Mouse (Mus musculus): ENCODE measurements around the gene Plekhn1.

Plekhn1 gene

DNA sequence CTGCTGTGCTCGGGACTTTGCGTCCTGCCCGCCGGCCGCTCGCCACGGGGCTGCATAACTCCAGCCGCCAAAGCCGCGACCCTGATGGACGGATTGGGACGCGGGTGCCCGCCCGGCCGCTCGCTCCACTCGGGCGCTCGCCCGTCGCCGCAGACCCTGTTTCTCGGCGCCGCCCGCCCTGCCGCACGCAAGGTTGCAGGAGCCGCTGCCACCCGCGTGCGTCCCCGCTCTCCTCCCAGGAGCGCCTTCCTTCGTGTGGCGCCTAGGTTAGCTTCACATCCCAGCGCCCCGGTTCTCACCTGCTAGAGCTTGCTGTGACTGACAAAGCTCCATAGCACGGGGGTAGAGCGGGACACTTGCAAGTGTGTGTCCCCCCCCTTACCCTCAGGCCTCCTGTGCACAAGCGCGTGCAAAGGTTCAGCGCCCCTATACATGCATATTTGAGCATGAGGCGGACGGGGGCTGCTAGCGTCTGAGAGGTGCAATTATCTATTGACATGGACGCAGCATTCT, at the start of gene Plekhn1:
TSS of gene Plekhn1 (minus strand) at position 157 of the 513 bp plus-strand sequence.
- peak; percentile 76 for DNase-seq

DNA sequence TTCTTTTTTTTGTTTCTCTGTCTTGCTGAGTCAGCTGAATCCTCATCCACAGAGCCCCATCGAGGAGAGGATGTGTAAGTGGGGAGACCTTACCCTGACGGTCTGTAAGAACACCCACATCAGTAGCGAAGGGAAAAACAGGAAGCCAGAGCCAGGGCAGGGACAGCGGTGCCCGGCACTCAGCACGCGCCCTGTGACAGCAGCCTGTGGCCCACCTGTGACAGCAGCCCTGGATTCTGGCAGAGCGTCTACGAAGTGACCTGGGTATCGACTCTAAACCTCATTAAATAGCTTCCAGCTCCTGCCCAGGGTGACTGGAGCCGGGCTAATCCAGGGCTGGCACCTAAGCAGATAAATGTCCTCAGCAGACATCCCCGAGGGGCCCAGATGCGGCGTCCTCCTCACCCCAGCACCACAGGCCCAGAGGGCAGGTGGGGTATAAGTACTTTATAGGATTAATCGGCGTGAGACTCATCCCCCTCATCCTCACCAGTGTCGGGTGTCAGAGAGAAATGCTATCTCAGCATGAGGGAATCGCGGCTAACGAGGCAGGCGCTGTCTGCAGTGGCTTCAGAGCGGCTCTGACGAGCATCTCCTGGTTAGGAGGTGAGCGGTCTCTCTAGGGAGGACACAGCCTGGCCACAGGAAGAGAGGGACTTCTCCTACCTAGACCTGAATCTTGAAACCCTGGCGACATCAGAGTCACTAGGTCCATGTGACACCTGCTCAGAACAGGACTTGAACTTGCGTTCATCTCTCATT, 20.6 kb upstream of the Plekhn1 start, which contains the start of gene Samd11:
TSS of gene Samd11 (minus strand) at position 580 of the 762 bp plus-strand sequence.
- DNase-seq = no peak

DNA sequence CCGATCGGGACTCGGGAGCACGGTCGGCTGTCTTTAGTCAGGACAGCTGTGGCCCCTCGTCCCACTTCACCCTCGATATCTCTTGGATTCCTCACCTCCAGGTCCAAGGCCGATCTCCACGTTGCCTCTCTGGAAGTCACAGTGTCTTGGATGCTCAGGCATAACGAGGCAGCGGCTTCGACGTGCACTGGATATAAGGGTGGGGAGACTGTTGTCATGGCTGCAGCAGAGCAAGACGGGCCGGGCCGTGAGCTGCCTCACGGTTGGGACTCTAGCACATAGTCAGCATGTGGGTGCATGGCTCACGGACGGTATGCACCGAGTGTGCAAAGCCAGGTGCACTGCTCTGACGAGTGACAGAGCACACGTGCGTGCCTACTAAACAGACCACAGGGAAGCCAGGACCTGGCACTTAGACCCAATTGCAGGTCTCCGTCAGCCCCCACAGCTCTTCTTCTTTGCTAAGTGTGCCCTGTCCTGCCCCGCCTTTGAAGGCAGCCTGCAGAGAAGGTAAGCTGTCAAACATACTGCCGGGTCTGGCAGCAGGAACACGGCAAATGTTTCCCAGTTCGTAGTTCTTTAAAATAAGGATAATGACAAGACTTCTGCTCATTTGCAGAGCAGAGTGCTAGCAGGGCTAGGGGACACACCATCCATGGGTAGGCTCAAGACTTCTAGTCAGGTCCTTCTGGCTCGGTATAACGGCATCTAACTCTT, 19.9 kb upstream of the Plekhn1 start:
- DNase-seq = no peak

DNA sequence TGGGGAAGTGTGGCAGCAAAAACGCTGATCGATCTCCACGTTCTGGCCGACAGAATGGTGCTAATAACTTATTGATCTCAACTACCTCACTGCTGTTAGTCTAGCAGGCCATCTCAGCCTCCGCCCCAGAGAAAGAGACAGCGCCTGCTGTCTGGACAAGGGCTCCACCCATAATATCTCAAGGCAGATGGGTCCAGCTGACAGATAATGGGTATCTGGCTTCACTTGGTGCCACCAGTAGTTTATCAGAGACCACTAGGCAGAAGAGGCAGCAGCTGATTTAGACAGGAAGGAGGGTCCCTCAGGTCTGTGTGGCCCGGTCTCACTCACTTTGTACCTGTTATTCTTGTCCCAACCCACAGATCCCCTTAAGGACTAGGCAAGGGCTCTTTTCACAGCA, 18.4 kb upstream of the Plekhn1 start:
- no peak for DNase-seq

- no peak for DNase-seq
Observed at GRCm38 (mm10) chr4:156252619-156253018, 18.0 kb upstream of the Plekhn1 start.

GRCm38 (mm10) chr4:156252140-156252539, 17.5 kb upstream of the Plekhn1 start:
- DNase-seq = no peak

GRCm38 (mm10) chr4:156251081-156251480, 16.4 kb upstream of the Plekhn1 start:
- DNase-seq = no peak

- no peak for DNase-seq
Observed at GRCm38 (mm10) chr4:156249567-156249966, 14.9 kb upstream of the Plekhn1 start.

- no peak for DNase-seq
Observed at GRCm38 (mm10) chr4:156236651-156237447, 2.2 kb upstream of the Plekhn1 start.

DNA sequence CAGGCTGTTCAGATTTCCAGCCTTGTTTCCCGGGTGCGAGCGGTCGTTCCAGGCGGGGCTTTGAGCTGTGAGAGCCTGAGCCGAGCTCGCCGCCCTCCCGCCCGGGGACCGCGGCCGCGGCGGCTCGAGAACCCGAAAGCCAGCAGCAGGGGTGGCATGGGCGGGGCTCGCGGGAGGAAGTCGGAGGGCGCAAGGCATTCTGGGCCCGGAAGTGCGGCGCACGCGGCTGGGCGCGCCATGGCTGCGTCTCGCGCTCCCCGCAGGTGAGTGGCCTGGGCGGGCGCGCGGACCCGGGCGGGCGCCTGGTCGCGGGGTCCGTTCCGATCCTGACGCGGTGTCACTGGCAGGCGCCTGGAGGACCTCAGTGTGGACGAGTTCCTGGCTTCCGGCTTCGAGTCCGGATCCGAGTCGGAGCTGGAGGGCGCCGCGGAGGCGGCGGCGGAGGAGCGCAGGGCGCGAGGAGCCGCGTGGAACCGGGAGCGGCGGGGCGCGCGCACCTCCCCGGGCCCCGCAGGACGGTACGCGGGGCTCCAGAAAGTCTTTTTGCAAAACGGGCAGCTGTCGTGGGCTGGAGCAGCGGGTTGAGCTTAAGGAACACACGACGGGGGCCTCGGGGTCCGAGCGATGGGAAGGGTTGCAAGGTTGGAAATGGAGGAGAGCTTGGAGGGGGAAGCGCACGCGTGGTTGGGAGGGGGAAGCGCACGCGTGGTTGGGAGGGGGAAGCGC, 1.3 kb upstream of the Plekhn1 start, which contains the start of gene Noc2l:
TSS of gene Noc2l (plus strand) at position 203 of the 726 bp plus-strand sequence.
- peak; percentile 92 for DNase-seq

- no peak for DNase-seq
Observed at GRCm38 (mm10) chr4:156235360-156235770, 708 bp upstream of the Plekhn1 start.

DNA sequence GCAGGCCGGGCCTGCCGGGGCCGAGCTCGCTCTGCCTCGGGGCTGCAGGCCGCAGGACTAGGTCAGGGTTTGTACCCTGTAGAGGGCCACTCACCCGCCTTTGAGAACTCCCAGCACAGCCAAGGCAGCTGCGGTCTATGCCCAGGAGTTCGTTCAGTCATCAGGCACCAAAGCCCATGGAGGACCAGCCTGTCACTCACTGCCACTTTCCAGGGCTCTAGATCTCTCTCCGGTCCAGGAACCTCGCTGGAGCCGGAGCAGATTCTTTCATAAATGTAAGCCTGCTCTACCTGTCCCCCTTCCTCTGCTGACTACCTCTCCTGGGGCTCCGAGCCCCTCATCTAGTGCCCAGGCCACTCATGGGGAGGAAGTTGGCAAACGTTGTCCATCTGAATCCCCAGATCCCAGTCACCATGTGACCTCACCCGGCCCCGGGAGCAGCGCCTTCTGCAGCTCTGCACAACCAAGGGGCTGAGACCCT, 596 bp downstream of the Plekhn1 start:
- no peak for DNase-seq

- peak; percentile 27 for DNase-seq
Observed at GRCm38 (mm10) chr4:156228393-156229024, 6.1 kb downstream of the Plekhn1 start.

DNA sequence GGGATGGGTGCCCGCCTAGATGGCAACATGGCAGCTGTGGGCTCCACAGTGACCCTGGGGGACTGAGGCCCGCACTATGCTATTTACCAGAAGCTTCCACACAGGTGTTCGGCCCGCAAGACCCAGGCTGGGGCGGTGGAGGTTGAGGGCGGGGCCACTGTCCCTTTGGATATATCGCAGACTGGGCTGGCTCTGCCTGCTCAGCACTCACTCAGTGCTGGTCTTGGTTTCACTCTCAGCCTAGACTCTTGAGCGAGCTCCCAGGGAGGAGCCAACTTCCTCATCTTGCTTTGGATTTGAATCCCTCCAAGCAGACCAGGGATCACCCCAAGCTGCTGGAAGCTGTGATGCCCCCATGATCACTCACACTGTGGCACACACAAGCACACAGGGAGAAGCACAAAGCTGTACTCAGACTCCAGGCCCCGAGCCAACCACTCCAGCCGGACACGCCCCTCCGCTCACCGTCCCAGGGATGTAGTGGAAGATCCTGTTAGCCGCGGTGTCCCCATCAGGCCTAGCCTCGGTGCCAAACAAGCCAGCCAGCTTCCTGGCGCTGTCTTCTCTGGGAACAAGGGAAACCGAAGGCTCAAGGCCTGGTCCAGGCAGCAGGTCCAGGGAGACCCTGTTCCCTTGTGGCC, 6.8 kb downstream of the Plekhn1 start:
- peak; percentile 52 for DNase-seq

- DNase-seq = no peak
Observed at GRCm38 (mm10) chr4:156224276-156224675, 10.4 kb downstream of the Plekhn1 start.

DNA sequence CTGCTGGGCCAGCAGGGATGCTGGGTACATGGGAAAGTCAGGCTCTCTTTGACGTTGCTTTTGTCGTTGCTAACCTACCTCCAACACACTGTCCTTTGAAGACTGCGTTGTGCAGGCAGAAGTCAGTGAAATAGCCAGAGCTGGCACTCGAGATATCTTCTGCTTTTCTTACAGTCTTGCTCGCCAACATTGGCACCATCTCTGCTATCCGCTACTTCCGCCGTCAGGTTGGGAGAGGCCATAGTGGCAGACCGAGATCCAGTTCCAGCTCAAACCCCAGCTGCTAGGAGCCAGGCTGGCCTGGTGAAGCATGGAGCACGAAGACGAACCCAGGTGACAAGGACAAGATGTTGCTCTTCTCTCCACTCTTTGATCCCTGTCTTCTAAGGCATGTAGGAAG, 14.7 kb downstream of the Plekhn1 start:
- no peak for DNase-seq

GRCm38 (mm10) chr4:156217838-156218237, 16.8 kb downstream of the Plekhn1 start:
- no peak for DNase-seq

DNA sequence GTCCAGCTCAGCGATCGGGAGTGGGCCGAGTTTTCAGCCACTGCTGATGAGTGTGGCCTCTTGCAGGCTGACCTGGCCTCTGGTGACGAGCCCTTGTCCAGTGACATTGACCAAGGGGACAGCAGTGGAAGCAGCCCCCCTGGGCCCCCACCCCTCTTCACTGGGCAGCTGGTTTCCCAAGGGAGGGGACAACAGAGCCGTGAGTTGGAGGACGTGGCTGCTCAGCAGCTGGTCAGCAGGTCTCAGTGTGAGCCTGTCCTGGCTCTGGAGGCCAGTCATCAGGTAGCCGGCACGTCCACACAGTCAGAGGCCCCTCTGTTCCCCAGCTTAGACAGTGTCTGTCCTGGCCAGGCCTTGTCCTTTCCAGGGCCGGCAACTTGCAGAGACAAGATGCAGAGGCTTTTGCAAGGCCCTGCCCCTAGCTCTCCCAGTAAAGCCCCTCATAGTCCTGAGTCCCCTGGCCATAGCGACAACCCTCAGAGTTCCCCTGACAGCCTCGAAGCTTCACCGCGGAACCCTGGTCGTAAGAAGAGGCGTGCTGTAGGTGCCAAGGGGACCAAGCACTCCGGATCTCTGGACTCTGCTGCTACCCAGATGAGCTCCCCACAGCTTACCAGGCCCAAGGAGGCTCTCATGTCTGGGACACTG, 17.5 kb downstream of the Plekhn1 start:
- DNase-seq = no peak

DNA sequence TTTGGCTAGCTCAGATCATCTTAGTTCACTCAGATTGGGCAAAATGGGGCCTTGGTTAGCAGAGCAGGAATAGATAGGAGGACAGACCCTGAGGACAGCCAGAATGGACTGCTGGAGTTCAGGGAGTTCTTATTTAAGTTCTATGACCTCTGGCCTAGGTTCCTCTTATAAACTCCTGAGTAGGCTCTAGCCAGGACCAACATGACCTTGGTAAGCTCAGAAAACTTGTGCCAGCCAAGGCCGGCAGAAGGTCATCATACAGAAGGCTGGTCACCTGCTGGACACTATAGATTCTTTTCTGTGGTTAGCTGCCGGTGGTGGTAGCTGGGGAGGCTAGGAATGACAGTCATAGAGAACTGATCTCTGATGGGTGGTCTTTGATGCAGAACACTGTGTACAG, 18.5 kb downstream of the Plekhn1 start:
- DNase-seq = no peak

DNA sequence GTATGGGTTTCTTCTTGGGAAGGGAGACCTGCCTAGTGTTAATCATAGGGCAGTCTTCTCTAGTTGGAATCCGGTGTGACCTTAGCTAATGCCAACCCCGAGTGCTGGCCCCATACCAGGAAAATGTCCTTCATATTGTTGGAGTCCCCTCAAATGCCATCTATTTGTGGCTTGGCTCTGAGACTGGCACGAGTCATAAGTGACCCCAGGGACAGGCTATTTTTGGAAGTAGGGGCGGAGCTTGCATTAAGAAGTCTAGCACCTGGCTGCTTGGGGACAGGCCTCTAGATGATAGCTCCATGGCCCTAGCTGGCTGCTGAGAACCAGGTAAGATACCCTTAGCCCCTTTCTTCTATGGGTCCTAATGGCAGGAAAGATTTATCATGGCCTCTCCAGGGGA, 19.0 kb downstream of the Plekhn1 start, which contains the start of gene Perm1:
TSS of gene Perm1 (plus strand) at position 220 of the 400 bp plus-strand sequence.
- peak; percentile 41 for DNase-seq

All from lung, postnatal 14 days (tissue).